Mouse (Mus musculus) neural tube, embryonic 14.5 days (tissue): ENCODE measurements around the gene Rbmxl2. TPM values are rescaled to one million over a fixed set of nuclear protein-coding genes. Genes with fewer than 3 reads are reported as not detected.

Experiments
- ATAC-seq: fragments of 200-750 bp; cut with Nextera tagmentation; 2 replicates; pipeline ENCODE4 v1.8.0; 2017; ENCODE audit warnings: low read depth, mild to moderate bottlenecking, moderate TSS enrichment, moderate library complexity
- H3K27ac ChIP-seq: fragments of 300-500 bp; sonication (generic); 2 replicates; pipeline ENCODE4 v1.5.1; 2014; ENCODE audit warnings: low read depth, mild to moderate bottlenecking, control low read depth, low read length, moderate library complexity, mixed read lengths
- H3K27me3 ChIP-seq: fragments of 300-500 bp; sonication (generic); 2 replicates; pipeline ENCODE4 v1.6.1; 2014; ENCODE audit warnings: low read length; ENCODE audit not compliant: control insufficient read depth, insufficient read depth
- H3K36me3 ChIP-seq: fragments of 300-500 bp; sonication (generic); 2 replicates; pipeline ENCODE4 v1.6.1; 2014; ENCODE audit warnings: low read length, mixed read lengths; ENCODE audit not compliant: control insufficient read depth, insufficient read depth
- H3K4me1 ChIP-seq: fragments of 300-500 bp; sonication (generic); 2 replicates; pipeline ENCODE4 v1.6.1; 2014; ENCODE audit warnings: low read length; ENCODE audit not compliant: control insufficient read depth, insufficient read depth
- H3K4me2 ChIP-seq: fragments of 300-500 bp; sonication (generic); 2 replicates; pipeline ENCODE4 v1.6.1; 2014; ENCODE audit warnings: mild to moderate bottlenecking, low read depth, low read length, control low read depth
- H3K4me3 ChIP-seq: fragments of 300-500 bp; sonication (generic); 2 replicates; pipeline ENCODE4 v1.5.1; 2014; ENCODE audit warnings: low read depth, low read length, control low read depth, mixed read lengths
- H3K9ac ChIP-seq: fragments of 300-500 bp; sonication (generic); replicated peaks from 2 replicates; pipeline ENCODE4 v1.6.1; 2014; ENCODE audit warnings: low read depth, mild to moderate bottlenecking, control low read depth, low read length, mixed read lengths
- H3K9me3 ChIP-seq: fragments of 300-500 bp; sonication (generic); 2 replicates; pipeline ENCODE4 v1.6.1; 2016; ENCODE audit warnings: low read length; ENCODE audit not compliant: control insufficient read depth
- WGBS: fragments of 180-500 bp; shearing (Covaris S2); extraction: QIAGEN DNeasy Blood & Tissue Kit; methylation state at CpG from one replicate; pipeline ENCODE4 v1.1.7; 2014; 5-methylcytosine and 5-hydroxymethylcytosine counted together
- polyA plus RNA-seq: library from polyadenylated mRNA; unstranded; fragments of >200 nt; fragmentation: Nextera tagmentation; extraction: Ambion mirVana; gene quantifications from 2 replicates; pipeline ENCODE4 v1.2.1, GENCODE M21; 2014

Gene Rbmxl2
- polyA plus RNA-seq, 1 experiment from 2014 or later = not detected

- Histone ChIP-seq H3K27ac (no peak overlapping the region), H3K9me3 (no peaks in the 10 kb centered on the region), H3K36me3 (no peaks in the 10 kb centered on the region), H3K4me3 (no peak overlapping the region), H3K4me1 (no peaks in the 10 kb centered on the region), H3K9ac (no peak overlapping the region), H3K4me2 (no peak overlapping the region), H3K27me3 (no peaks in the 10 kb centered on the region)
- no peak for ATAC-seq
- 77% methylated on average over 3 of the region's 3 CpGs for WGBS
Measured at GRCm38 (mm10) chr7:107237498-107237897, 28.3 kb downstream of the Rbmxl2 start.

DNA sequence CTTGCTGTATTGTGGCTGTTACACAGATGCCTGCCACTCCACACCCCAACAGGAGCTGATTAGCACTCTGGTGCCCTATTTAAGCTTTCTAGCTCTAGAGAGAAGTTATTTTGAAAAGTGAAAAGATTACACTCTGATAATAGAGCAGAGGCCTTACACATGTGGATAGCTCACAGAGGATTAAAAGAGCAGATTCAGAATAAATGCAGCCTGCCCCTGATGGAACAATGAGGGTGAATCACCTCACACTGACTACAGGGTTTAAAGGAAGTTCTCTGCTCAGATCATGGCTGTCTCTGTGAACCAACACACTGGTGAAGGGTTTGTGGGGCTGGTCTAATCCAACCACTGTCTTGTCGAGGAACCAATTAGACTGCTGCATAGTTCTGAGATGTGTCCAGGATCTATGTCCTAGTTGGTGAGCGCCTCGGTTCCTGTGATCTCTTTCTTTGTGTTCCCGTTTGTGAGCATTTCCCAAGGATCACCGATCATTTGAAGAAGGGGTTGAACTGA, 32.2 kb downstream of the Rbmxl2 start:
- H3K36me3 ChIP-seq = no peaks in the 10 kb centered on the region
- no peak overlapping the region for H3K4me2 ChIP-seq
- no peak overlapping the region for H3K4me3 ChIP-seq
- whole genome bisulfite sequencing = 92% methylated on average over 5 of the region's 5 CpGs
- no peak for ATAC-seq
- H3K27ac ChIP-seq = no peak overlapping the region
- H3K9ac ChIP-seq = no peak overlapping the region
- no peaks in the 10 kb centered on the region for H3K27me3 ChIP-seq
- H3K4me1 ChIP-seq = no peaks in the 10 kb centered on the region
- no peaks in the 10 kb centered on the region for H3K9me3 ChIP-seq

GRCm38 (mm10) chr7:107250211-107250985, 41.2 kb downstream of the Rbmxl2 start:
- H3K4me3 ChIP-seq = no peak overlapping the region
- WGBS = 81% methylated on average over 5 of the region's 5 CpGs
- no peak for ATAC-seq

GRCm38 (mm10) chr7:107253355-107253754, 44.1 kb downstream of the Rbmxl2 start:
- no peaks in the 10 kb centered on the region for H3K36me3 ChIP-seq
- 91% methylated on average over 3 of the region's 3 CpGs for WGBS
- H3K9me3 ChIP-seq = no peaks in the 10 kb centered on the region
- H3K27ac ChIP-seq = no peak overlapping the region
- no peak overlapping the region for H3K4me3 ChIP-seq
- no peaks in the 10 kb centered on the region for H3K4me1 ChIP-seq
- no peaks in the 10 kb centered on the region for H3K27me3 ChIP-seq
- no peak for ATAC-seq
- H3K9ac ChIP-seq = no peak overlapping the region
- no peak overlapping the region for H3K4me2 ChIP-seq

More at GRCm38 (mm10) chr7:107250211-107250985, 41.2 kb downstream of the Rbmxl2 start:
- H3K36me3 ChIP-seq = no peaks in the 10 kb centered on the region
- H3K4me2 ChIP-seq = no peak overlapping the region
- H3K4me1 ChIP-seq = no peaks in the 10 kb centered on the region
- H3K27me3 ChIP-seq = no peaks in the 10 kb centered on the region
- H3K27ac ChIP-seq = no peak overlapping the region
- H3K9me3 ChIP-seq = no peaks in the 10 kb centered on the region
- H3K9ac ChIP-seq = no peak overlapping the region

DNA sequence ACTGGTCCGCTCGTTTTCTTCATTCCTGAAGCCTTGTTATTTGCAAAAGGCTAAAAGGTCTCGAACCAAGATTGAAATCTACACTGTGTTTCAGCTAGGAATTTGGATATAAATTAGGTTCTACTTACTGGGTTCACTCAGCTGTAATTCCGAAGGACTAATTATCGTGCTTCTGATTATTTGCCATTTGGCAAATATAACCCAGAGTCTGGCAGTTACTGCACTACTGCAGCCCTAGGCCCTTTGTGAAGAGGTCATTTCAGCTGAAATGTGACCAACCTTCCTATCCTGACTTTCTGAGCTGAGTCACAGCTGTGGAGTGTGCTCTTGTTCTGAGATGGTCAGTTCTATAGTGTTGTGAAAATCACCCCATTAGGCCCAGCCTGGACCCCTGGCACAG, 50.7 kb downstream of the Rbmxl2 start:
- ATAC-seq = no peak
- Histone ChIP-seq H3K9me3 (no peaks in the 10 kb centered on the region), H3K9ac (no peak overlapping the region), H3K27me3 (no peaks in the 10 kb centered on the region), H3K4me1 (no peaks in the 10 kb centered on the region), H3K27ac (no peak overlapping the region), H3K36me3 (no peaks in the 10 kb centered on the region), H3K4me2 (no peak overlapping the region), H3K4me3 (no peak overlapping the region)
- 87% methylated on average over 5 of the region's 5 CpGs for WGBS

Other genes with a start within 250 kb of the Rbmxl2 start
- gene Olfr6, start 245.5 kb upstream of the Rbmxl2 start, polyA plus RNA-seq = not detected in 2 replicates
- gene Olfr711, start 234.0 kb upstream of the Rbmxl2 start, polyA plus RNA-seq = not detected in 2 replicates
- not detected in 2 replicates for gene Olfr2, start 203.4 kb upstream of the Rbmxl2 start, polyA plus RNA-seq
- gene Olfr713, start 178.3 kb upstream of the Rbmxl2 start, polyA plus RNA-seq = not detected in 2 replicates
- gene Olfr714, start 138.5 kb upstream of the Rbmxl2 start, polyA plus RNA-seq = not detected in 2 replicates
- gene Olfr17, start 116.2 kb upstream of the Rbmxl2 start, polyA plus RNA-seq = not detected in 2 replicates
- gene Olfr715b, start 99.1 kb upstream of the Rbmxl2 start, polyA plus RNA-seq = not detected in 2 replicates
- gene Olfr715, start 78.4 kb upstream of the Rbmxl2 start, polyA plus RNA-seq = not detected in 2 replicates
- not detected in 2 replicates for gene Olfr716, start 71.1 kb upstream of the Rbmxl2 start, polyA plus RNA-seq
- gene Nlrp14, start 42.5 kb upstream of the Rbmxl2 start, polyA plus RNA-seq = not detected in 2 replicates
- gene Syt9, start 161.3 kb downstream of the Rbmxl2 start, polyA plus RNA-seq = 12.7 and 13.6 TPM in 2 replicates